In genomic region chr1:125910871-125911265, GRCm38 (mm10) we compare ENCODE assay signal across 8 mouse cellular contexts. TPM values are rescaled to one million over a fixed set of nuclear protein-coding genes. Genes with fewer than 3 reads are reported as not detected.
DNase-seq lines count a peak whose midpoint lies in the region; ATAC-seq and TF ChIP-seq lines count a peak whose summit lies in the region.

No protein-coding gene starts in this region.

- peak overlapping the region; percentile 99 for H3K4me2 ChIP-seq in forebrain, embryonic 11.5 days (ENCODE audit: low read depth, low read length, severe bottlenecking)
- H3K4me2 ChIP-seq in neural tube, embryonic 13.5 days: peak overlapping the region; percentile 98

- intact Hi-C loops in left cerebral cortex, adult 2 months (cut with DNase I): loop anchor here (5.0 kb wide), 2 partner anchors 304 to 1021 kb away; no protein-coding TSS in a partner anchor

- H3K4me1 ChIP-seq in forebrain, embryonic 11.5 days (replicated peaks; ENCODE audit: control insufficient read depth, insufficient read depth, low read length): peaks cover 8% of the 10 kb centered on the region
- peaks cover 35% of the 10 kb centered on the region for H3K4me1 ChIP-seq in limb, embryonic 10.5 days
- peaks cover 35% of the 10 kb centered on the region for H3K4me1 ChIP-seq in neural tube, embryonic 13.5 days (replicated peaks)

- no peaks in the 10 kb centered on the region for H3K36me3 ChIP-seq in forebrain, embryonic 11.5 days (ENCODE audit: control insufficient read depth, insufficient read depth, low read length)
- H3K36me3 ChIP-seq in limb, embryonic 10.5 days: no peaks in the 10 kb centered on the region
- no peaks in the 10 kb centered on the region for H3K36me3 ChIP-seq in neural tube, embryonic 13.5 days

- DNase-seq in left cerebral cortex, adult 2 months (ENCODE audit: extremely low spot score in 1 of 2, low spot score in 2 of 2): no peak
- DNase-seq in left cerebral cortex, adult 8-10 months (ENCODE audit: low spot score in 2 of 2): no peak
- DNase-seq in forebrain, embryonic 11.5 days (ENCODE audit: low spot score): peak; percentile 60
- DNase-seq in limb, embryonic 10.5 days (ENCODE audit: low spot score): peak; percentile 35
- DNase-seq in adrenal gland, postnatal 25 days: no peak
- no peak for DNase-seq in natural killer cell, adult 2 months (ENCODE audit: low spot score in 2 of 2)

- no peak overlapping the region for H3K27ac ChIP-seq in left cerebral cortex, adult 2 months
- no peak overlapping the region for H3K27ac ChIP-seq in forebrain, embryonic 11.5 days (ENCODE audit: low read depth, low read length)
- no peak overlapping the region for H3K27ac ChIP-seq in limb, embryonic 10.5 days
- peak overlapping the region; percentile 65 for H3K27ac ChIP-seq in neural tube, embryonic 13.5 days (replicated peaks)

- no peaks in the 10 kb centered on the region for H3K9me3 ChIP-seq in forebrain, embryonic 11.5 days (ENCODE audit: control insufficient read depth, low read length)
- no peaks in the 10 kb centered on the region for H3K9me3 ChIP-seq in limb, embryonic 10.5 days (replicated peaks)
- no peaks in the 10 kb centered on the region for H3K9me3 ChIP-seq in neural tube, embryonic 13.5 days

- H3K27me3 ChIP-seq in forebrain, embryonic 11.5 days (ENCODE audit: control insufficient read depth, insufficient read depth, low read length): peaks cover 14% of the 10 kb centered on the region
- H3K27me3 ChIP-seq in limb, embryonic 10.5 days (ENCODE audit: low read depth, poor library complexity, severe bottlenecking): peaks cover 67% of the 10 kb centered on the region
- peaks cover 29% of the 10 kb centered on the region for H3K27me3 ChIP-seq in neural tube, embryonic 13.5 days

- peak overlapping the region; percentile 67 for H3K4me3 ChIP-seq in left cerebral cortex, adult 2 months
- H3K4me3 ChIP-seq in forebrain, embryonic 11.5 days (ENCODE audit: low read depth, low read length): peak overlapping the region; percentile 49
- H3K4me3 ChIP-seq in limb, embryonic 10.5 days: peak overlapping the region; percentile 61
- H3K4me3 ChIP-seq in neural tube, embryonic 13.5 days: peak overlapping the region; percentile 53

- no peak overlapping the region for H3K9ac ChIP-seq in forebrain, embryonic 11.5 days (ENCODE audit: low read length)
- H3K9ac ChIP-seq in neural tube, embryonic 13.5 days: peak overlapping the region; percentile 73

- WGBS in forebrain, embryonic 11.5 days: 3% methylated on average over 9 of the region's 9 CpGs
- WGBS in limb, embryonic 10.5 days: 4% methylated on average over 9 of the region's 9 CpGs
- WGBS in neural tube, embryonic 13.5 days: 1% methylated on average over 9 of the region's 9 CpGs

- ATAC-seq in forebrain, embryonic 11.5 days (replicated peaks; ENCODE audit: low FRiP score): peak; percentile 61
- ATAC-seq in neural tube, embryonic 13.5 days (ENCODE audit: low read depth): peak; percentile 67
- ATAC-seq in CD4-positive, CD25-positive, alpha-beta regulatory T cell, adult 4 months: no peak

- no peak for TF ChIP-seq CTCF in left cerebral cortex, adult 2 months (IDR thresholded peaks at IDR 0.05)

RNA-seq across cellular contexts. Expression of gene Lypd1, which starts 2.0 kb away (rescaled TPM):
- total RNA-seq in left cerebral cortex, adult 2 months (2021): 100 to 1,000 TPM in 1 of 2 experiments, 10 to 100 TPM in 1; 91.3 to 110 TPM
- total RNA-seq in left cerebral cortex, adult 8-10 months (2022): 100 to 1,000 TPM in 2 of 4 experiments, 10 to 100 TPM in 2; 82.6 to 113 (median 99.6) TPM
- 3.1 and 5.1 TPM in 2 replicates for polyA plus RNA-seq in forebrain, embryonic 11.5 days (2014; fragmentation: Nextera tagmentation; extraction: Ambion mirVana)
- 0.50 and 0.81 TPM in 2 replicates for polyA plus RNA-seq in limb, embryonic 10.5 days (2016; fragmentation: Nextera tagmentation; extraction: Ambion mirVana)
- 47.5 and 50.5 TPM in 2 replicates for polyA plus RNA-seq in neural tube, embryonic 13.5 days (2015; fragmentation: Nextera tagmentation; extraction: Ambion mirVana)
- not detected for polyA plus RNA-seq in CD4-positive, CD25-positive, alpha-beta regulatory T cell, adult 4 months (2017; shearing (Covaris generic))
- 1.9 and 2.2 TPM in 2 replicates for total RNA-seq in adrenal gland, postnatal 25 days (2021)

Comparison
In these comparisons a context has a peak if more than half of its experiments do, and no peak if none do; other contexts are left out.
1. DNase-seq: peak in forebrain, embryonic 11.5 days (single experiment) and limb, embryonic 10.5 days (single experiment); none in left cerebral cortex, adult 2 months (0 of 2), left cerebral cortex, adult 8-10 months (0 of 2), adrenal gland, postnatal 25 days (single experiment) and natural killer cell, adult 2 months (0 of 2).
2. Peak in every context shown above with its lines, with median percentiles within 50 percentile points of each other: H3K4me3 ChIP-seq.